Mouse (Mus musculus): ENCODE results near the gene Mien1.
A peak's percentile ranks its signal among the peaks of the same experiment; 100 is the strongest.

Gene Mien1

GRCm38 (mm10) chr11:98418939-98419547 lies 19.7 kb downstream of the Mien1 start:
- peak; percentile 72 to 83 for DNase-seq

GRCm38 (mm10) chr11:98418273-98418672 lies 20.5 kb downstream of the Mien1 start:
- no peak for DNase-seq

GRCm38 (mm10) chr11:98417074-98417473 lies 21.7 kb downstream of the Mien1 start:
- DNase-seq: no peak

GRCm38 (mm10) chr11:98414162-98414561 lies 24.6 kb downstream of the Mien1 start:
- no peak for DNase-seq

- DNase-seq: no peak
Measured at GRCm38 (mm10) chr11:98413731-98414130, 25.1 kb downstream of the Mien1 start.

- DNase-seq: no peak
Measured at GRCm38 (mm10) chr11:98412797-98413301, 25.9 kb downstream of the Mien1 start.

GRCm38 (mm10) chr11:98412273-98412796 lies 26.5 kb downstream of the Mien1 start, which contains the start of gene Erbb2:
Gene Erbb2 (plus strand): TSS chr11:98412470.
- peak; percentile 77 to 83 for DNase-seq

GRCm38 (mm10) chr11:98409341-98409822 lies 29.4 kb downstream of the Mien1 start:
- DNase-seq: peak; percentile 58 to 78

- DNase-seq: peak; percentile 89 to 92
Measured at GRCm38 (mm10) chr11:98408872-98409271, 29.9 kb downstream of the Mien1 start.

- no peak for DNase-seq
Measured at GRCm38 (mm10) chr11:98406621-98407020, 32.2 kb downstream of the Mien1 start.

GRCm38 (mm10) chr11:98400816-98401215 lies 38.0 kb downstream of the Mien1 start:
- DNase-seq: peak; percentile 79 to 85

- peak; percentile 89 to 91 for DNase-seq
Measured at GRCm38 (mm10) chr11:98400161-98400726, 38.5 kb downstream of the Mien1 start, which contains the start of gene Pgap3. Gene Pgap3 (minus strand): TSS chr11:98400490.

GRCm38 (mm10) chr11:98397946-98398345 lies 40.8 kb downstream of the Mien1 start:
- no peak for DNase-seq

GRCm38 (mm10) chr11:98395041-98395440 lies 43.8 kb downstream of the Mien1 start:
- DNase-seq: peak; percentile 81

- DNase-seq: peak in 1 of 2 experiments; percentile 48
Measured at GRCm38 (mm10) chr11:98394301-98394700, 44.5 kb downstream of the Mien1 start.

GRCm38 (mm10) chr11:98393317-98393716 lies 45.5 kb downstream of the Mien1 start:
- no peak for DNase-seq

GRCm38 (mm10) chr11:98392645-98393044 lies 46.1 kb downstream of the Mien1 start:
- no peak for DNase-seq

- no peak for DNase-seq
Measured at GRCm38 (mm10) chr11:98392034-98392433, 46.8 kb downstream of the Mien1 start.

GRCm38 (mm10) chr11:98390141-98390540 lies 48.6 kb downstream of the Mien1 start:
- DNase-seq: no peak

- DNase-seq: peak in 1 of 2 experiments; percentile 63
Measured at GRCm38 (mm10) chr11:98389221-98389780, 49.5 kb downstream of the Mien1 start.

GRCm38 (mm10) chr11:98388282-98388681 lies 50.5 kb downstream of the Mien1 start:
- no peak for DNase-seq

All from kidney, adult 8-10 months (tissue).